Mouse (Mus musculus) limb, embryonic 11.5 days (tissue): ENCODE measurements around the gene Dhx34. TPM values are rescaled to one million over a fixed set of nuclear protein-coding genes. Genes with fewer than 3 reads are reported as not detected.
"Not testable (repeated sequence)": the region's sequence is repeated elsewhere in the genome, so short reads cannot be mapped to it uniquely, and the experiment has no call there.

Experiments used
- ATAC-seq: fragments of 200-750 bp; cut with Nextera tagmentation; 2 replicates; pipeline ENCODE4 v1.8.0; 2017; ENCODE audit warnings: low read depth; ENCODE audit not compliant: insufficient number of reproducible peaks, low FRiP score, low TSS enrichment
- DNase-seq: peaks from one replicate; pipeline ENCODE4 v3.0.0-alpha.2; 2015; ENCODE audit warnings: low spot score
- H3K27ac ChIP-seq: fragments of 300-500 bp; sonication (generic); replicated peaks from 2 replicates; pipeline ENCODE4 v1.5.1; 2014; ENCODE audit warnings: low read depth, mild to moderate bottlenecking, low read length
- H3K27me3 ChIP-seq: fragments of 300-500 bp; sonication (generic); 2 replicates; pipeline ENCODE4 v1.6.1; 2014; ENCODE audit warnings: mild to moderate bottlenecking, low read length, mixed read lengths; ENCODE audit not compliant: control insufficient read depth, insufficient read depth
- H3K36me3 ChIP-seq: fragments of 300-500 bp; sonication (generic); 2 replicates; pipeline ENCODE4 v1.6.1; 2014; ENCODE audit warnings: mild to moderate bottlenecking, low read length, moderate library complexity, mixed read lengths; ENCODE audit not compliant: control insufficient read depth, insufficient read depth
- H3K4me1 ChIP-seq: fragments of 300-500 bp; sonication (generic); 2 replicates; pipeline ENCODE4 v1.6.1; 2014; ENCODE audit warnings: low read length, mixed read lengths; ENCODE audit not compliant: control insufficient read depth, insufficient read depth
- H3K4me2 ChIP-seq: fragments of 300-500 bp; sonication (generic); 2 replicates; pipeline ENCODE4 v1.6.1; 2014; ENCODE audit warnings: low read depth, mild to moderate bottlenecking, moderate library complexity; ENCODE audit not compliant: severe bottlenecking
- H3K4me3 ChIP-seq: fragments of 300-500 bp; sonication (generic); 2 replicates; pipeline ENCODE4 v1.5.1; 2014; ENCODE audit warnings: low read depth, low read length
- H3K9ac ChIP-seq: fragments of 300-500 bp; sonication (generic); 2 replicates; pipeline ENCODE4 v1.6.1; 2014; ENCODE audit warnings: mild to moderate bottlenecking, low read length
- H3K9me3 ChIP-seq: fragments of 300-500 bp; sonication (generic); 2 replicates; pipeline ENCODE4 v1.6.1; 2016; ENCODE audit warnings: low read length; ENCODE audit not compliant: control insufficient read depth
- WGBS: fragments of 180-500 bp; shearing (Covaris S2); extraction: QIAGEN DNeasy Blood & Tissue Kit; methylation state at CpG from one replicate; pipeline ENCODE4 v1.1.7; 2014; 5-methylcytosine and 5-hydroxymethylcytosine counted together
- polyA plus RNA-seq: library from polyadenylated mRNA; unstranded; fragments of >200 nt; fragmentation: Nextera tagmentation; extraction: Ambion mirVana; gene quantifications from 2 replicates; pipeline ENCODE4 v1.2.1, GENCODE M21; 2014

Dhx34 gene
- polyA plus RNA-seq, 1 experiment from 2014 or later: 8.5 TPM

GRCm38 (mm10) chr7:16257830-16258229, 36.0 kb upstream of the Dhx34 start:
- no peak overlapping the region for H3K4me2 ChIP-seq
- no peaks in the 10 kb centered on the region for H3K27me3 ChIP-seq
- DNase-seq: no peak
- H3K36me3 ChIP-seq: no peaks in the 10 kb centered on the region
- WGBS: 86% methylated on average over 11 of the region's 11 CpGs
- no peaks in the 10 kb centered on the region for H3K9me3 ChIP-seq
- ATAC-seq: no peak
- no peak overlapping the region for H3K4me3 ChIP-seq
- H3K27ac ChIP-seq: no peak overlapping the region
- H3K9ac ChIP-seq: no peak overlapping the region
- H3K4me1 ChIP-seq: no peaks in the 10 kb centered on the region

DNA sequence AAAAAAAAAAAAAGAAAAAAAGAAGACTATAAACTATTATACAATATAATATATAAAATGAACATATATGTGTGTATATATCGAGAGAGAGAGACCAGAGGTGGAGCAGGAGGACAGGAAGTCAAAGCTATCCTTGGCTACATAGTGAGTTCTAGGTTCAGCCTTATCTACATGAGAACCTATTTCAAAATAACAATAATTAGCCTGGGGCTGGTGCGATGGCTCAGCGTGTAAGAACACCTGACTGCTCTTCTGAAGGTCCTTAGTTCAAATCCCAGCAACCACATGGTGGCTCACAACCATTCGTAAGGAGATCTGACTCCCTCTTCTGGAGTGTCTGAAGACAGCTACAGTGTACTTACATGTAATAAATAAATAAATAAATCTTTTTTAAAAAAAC, 34.1 kb upstream of the Dhx34 start:
- H3K27me3 ChIP-seq, H3K4me3 ChIP-seq, H3K9me3 ChIP-seq, ATAC-seq, H3K4me2 ChIP-seq, H3K36me3 ChIP-seq, DNase-seq, H3K9ac ChIP-seq, H3K4me1 ChIP-seq, H3K27ac ChIP-seq: not testable (repeated sequence)
- 79% methylated on average over 4 of the region's 4 CpGs for WGBS

GRCm38 (mm10) chr7:16254195-16254594, 32.4 kb upstream of the Dhx34 start:
- no peak for ATAC-seq
- no peaks in the 10 kb centered on the region for H3K27me3 ChIP-seq
- no peaks in the 10 kb centered on the region for H3K9me3 ChIP-seq
- no peak overlapping the region for H3K9ac ChIP-seq
- DNase-seq: no peak
- WGBS: 67% methylated on average over 4 of the region's 4 CpGs
- no peaks in the 10 kb centered on the region for H3K4me1 ChIP-seq
- H3K4me3 ChIP-seq: no peak overlapping the region
- no peak overlapping the region for H3K4me2 ChIP-seq
- H3K36me3 ChIP-seq: no peaks in the 10 kb centered on the region
- H3K27ac ChIP-seq: no peak overlapping the region

- DNase-seq (no peak), ATAC-seq (no peak)
- no peaks in the 10 kb centered on the region for H3K27me3 ChIP-seq
- no peak overlapping the region for H3K4me3 ChIP-seq
- no peaks in the 10 kb centered on the region for H3K36me3 ChIP-seq
- no peak overlapping the region for H3K4me2 ChIP-seq
- no peaks in the 10 kb centered on the region for H3K9me3 ChIP-seq
- no peak overlapping the region for H3K9ac ChIP-seq
- H3K4me1 ChIP-seq: no peaks in the 10 kb centered on the region
- WGBS: 81% methylated on average over 5 of the region's 5 CpGs
- no peak overlapping the region for H3K27ac ChIP-seq
Measured at GRCm38 (mm10) chr7:16250687-16251086, 28.9 kb upstream of the Dhx34 start.

DNA sequence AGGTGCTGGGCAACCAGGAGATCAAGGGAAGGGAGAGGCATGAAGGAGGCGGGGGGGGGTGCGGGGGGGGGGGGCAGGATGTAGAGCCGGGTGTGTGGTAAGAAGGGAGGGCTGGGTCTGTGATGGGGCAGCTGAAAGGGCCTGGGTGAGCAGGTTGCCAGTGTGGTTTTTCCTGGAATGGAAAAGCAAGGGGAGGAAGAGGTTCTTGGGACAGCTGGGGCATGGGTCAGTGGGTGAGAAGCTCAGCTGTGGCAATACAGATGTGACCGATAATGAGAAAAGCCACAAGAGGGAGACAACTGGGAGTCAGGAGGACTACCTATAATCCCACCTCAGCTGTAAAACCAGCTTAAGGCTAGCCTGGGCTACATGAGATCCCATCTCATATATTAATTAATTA, 24.1 kb upstream of the Dhx34 start:
- ATAC-seq (no peak), DNase-seq (no peak)
- WGBS: 51% methylated on average over 1 of the region's 4 CpGs

DNA sequence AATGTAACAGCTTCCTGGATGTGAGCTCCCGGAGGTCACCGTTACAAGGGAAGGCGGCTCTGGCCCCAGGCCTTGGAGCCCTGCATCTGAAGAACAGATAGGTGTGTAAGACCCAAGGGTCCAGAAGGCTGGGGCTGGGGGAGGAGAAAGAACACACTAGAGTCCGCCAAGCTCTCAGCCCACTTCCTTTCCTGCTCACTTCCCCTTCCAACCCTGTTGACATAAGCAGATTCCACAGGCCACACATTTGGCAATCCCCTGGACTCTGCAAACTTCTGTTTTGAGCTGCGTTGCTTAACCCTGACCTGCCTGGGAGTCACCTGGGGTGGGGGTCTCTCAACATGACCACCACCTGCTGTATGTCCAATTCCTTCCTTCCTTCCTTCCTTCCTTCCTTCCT, 22.2 kb upstream of the Dhx34 start, which contains the start of gene C5ar2:
Gene C5ar2 (minus strand): TSS at position 88 of the 400 bp plus-strand sequence.
- Histone ChIP-seq H3K4me2 (no peak within 1 kb of the TSS), H3K36me3 (no peaks in the 10 kb centered on the region), H3K9ac (no peak within 1 kb of the TSS), H3K27me3 (no peaks in the 10 kb centered on the region), H3K4me1 (no peaks in the 10 kb centered on the region), H3K4me3 (no peak within 1 kb of the TSS), H3K27ac (no peak within 1 kb of the TSS), H3K9me3 (no peaks in the 10 kb centered on the region)
- 88% methylated on average over 5 of the region's 5 CpGs for WGBS
- DNase-seq (no peak), ATAC-seq (no peak)

More for the DNA sequence above, 24.1 kb upstream of the Dhx34 start:
- Histone ChIP-seq H3K4me1 (no peaks in the 10 kb centered on the region), H3K9ac (no peak overlapping the region), H3K27me3 (no peaks in the 10 kb centered on the region), H3K36me3 (no peaks in the 10 kb centered on the region), H3K4me3 (no peak overlapping the region), H3K4me2 (no peak overlapping the region), H3K9me3 (no peaks in the 10 kb centered on the region), H3K27ac (no peak overlapping the region)

DNA sequence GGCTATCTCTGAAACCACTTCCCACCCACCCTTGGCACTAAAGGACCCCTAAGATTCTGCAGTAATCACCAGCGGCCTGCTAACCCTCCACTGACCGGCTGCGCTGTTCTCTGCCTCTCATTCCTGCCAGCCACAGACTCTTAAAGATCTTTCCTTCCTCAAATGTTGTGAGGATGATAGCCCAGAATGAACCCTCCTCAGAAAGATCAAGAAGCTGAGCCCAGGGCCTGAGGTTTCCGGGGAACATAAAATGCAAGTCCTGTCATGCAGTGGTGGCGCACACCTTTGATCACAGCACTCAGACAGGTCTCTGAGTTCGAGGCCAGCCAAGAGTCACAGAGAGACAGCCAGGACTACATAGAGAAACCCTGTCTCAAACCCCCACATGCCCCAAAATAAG, 20.4 kb upstream of the Dhx34 start:
- Histone ChIP-seq H3K27ac (no peak overlapping the region), H3K4me2 (no peak overlapping the region), H3K9me3 (no peaks in the 10 kb centered on the region), H3K9ac (no peak overlapping the region), H3K36me3 (no peaks in the 10 kb centered on the region), H3K4me3 (no peak overlapping the region), H3K4me1 (no peaks in the 10 kb centered on the region), H3K27me3 (no peaks in the 10 kb centered on the region)
- DNase-seq (no peak), ATAC-seq (no peak)
- WGBS: 78% methylated on average over 6 of the region's 6 CpGs

- H3K36me3 ChIP-seq: no peaks in the 10 kb centered on the region
- H3K9ac ChIP-seq: no peak overlapping the region
- H3K27ac ChIP-seq: no peak overlapping the region
- H3K27me3 ChIP-seq: no peaks in the 10 kb centered on the region
- DNase-seq (no peak), ATAC-seq (no peak)
- no peaks in the 10 kb centered on the region for H3K4me1 ChIP-seq
- 63% methylated on average over 11 of the region's 11 CpGs for WGBS
- no peak overlapping the region for H3K4me3 ChIP-seq
- H3K9me3 ChIP-seq: no peaks in the 10 kb centered on the region
- H3K4me2 ChIP-seq: no peak overlapping the region
Measured at GRCm38 (mm10) chr7:16241787-16242186, 19.9 kb upstream of the Dhx34 start.

DNA sequence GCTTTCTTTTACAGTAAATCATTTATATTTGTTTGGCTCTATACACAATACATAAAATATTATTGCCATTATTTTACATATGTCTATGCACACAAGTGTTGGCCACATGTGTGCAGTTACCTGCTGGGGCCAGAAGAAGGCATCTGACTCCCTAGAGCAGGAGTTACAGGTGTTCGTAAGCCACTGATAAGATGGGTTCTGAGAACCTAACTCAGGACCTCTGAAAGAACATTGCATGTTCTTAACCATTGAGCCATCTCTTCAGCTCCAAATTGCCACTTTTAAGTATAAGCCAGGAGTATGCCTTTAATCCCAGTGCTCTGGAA, 19.1 kb upstream of the Dhx34 start:
- no peaks in the 10 kb centered on the region for H3K36me3 ChIP-seq
- no peak for ATAC-seq
- 90% methylated on average over 1 of the region's 1 CpGs for WGBS

More for the DNA sequence above, 19.1 kb upstream of the Dhx34 start:
- H3K9ac ChIP-seq: no peak overlapping the region
- H3K4me2 ChIP-seq: no peak overlapping the region
- no peaks in the 10 kb centered on the region for H3K9me3 ChIP-seq
- no peaks in the 10 kb centered on the region for H3K27me3 ChIP-seq
- no peak overlapping the region for H3K4me3 ChIP-seq
- no peaks in the 10 kb centered on the region for H3K4me1 ChIP-seq
- DNase-seq: no peak
- H3K27ac ChIP-seq: no peak overlapping the region
